ENCODE assay signal across 13 mouse cellular contexts in the genomic region with DNA sequence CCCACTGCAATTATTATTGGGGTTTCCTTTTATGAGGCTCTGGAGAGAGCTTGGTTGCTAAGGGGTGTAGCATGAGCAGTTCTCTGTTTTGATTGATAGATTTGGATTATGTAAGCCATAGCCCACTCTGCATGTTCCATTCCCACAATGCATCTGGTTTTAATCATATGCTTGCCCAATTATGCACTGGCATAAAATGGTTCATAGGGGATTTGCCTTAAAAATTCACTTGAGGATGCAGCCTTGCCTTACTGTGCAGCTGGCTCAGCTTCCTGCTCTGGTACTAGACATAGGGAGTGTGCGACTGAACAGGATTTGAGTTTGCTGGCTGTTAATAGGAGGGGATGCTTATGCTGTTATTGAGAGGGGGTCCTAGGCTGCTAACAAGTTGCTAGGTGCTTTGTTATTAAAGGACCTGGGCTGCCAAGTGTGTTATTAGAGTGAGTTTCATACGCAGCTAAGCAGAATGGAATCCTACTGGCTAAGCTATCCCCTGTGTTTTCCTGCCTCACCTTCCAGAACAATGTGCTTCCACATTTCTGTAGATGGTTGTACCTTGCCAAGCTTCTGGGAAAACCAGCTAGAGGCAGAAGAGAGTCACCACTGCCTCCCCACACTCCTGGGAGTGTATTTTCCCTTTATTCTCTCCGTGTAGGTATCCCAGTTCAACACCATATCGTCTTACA.
DNase-seq lines count a peak whose midpoint lies in the region; ATAC-seq and TF ChIP-seq lines count a peak whose summit lies in the region.
"Had no signal": no experiment of that assay in that cellular context is flagged by ENCODE, and none has a peak within 500 bp of the region (broad histone marks: within the 10 kb centered on the region; RNA-seq: fewer than 3 reads in every experiment).

No protein-coding gene starts in this region.

- H3K9ac ChIP-seq in heart, postnatal 0 days (replicated peaks; ENCODE audit: low read depth, low read length), result no peak overlapping the region
- no peak overlapping the region for H3K9ac ChIP-seq in forebrain, embryonic 14.5 days (ENCODE audit: low read length)
- no peak overlapping the region for H3K9ac ChIP-seq in midbrain, embryonic 12.5 days (replicated peaks)

- H3K27me3 ChIP-seq in heart, postnatal 0 days (ENCODE audit: control insufficient read depth, insufficient read depth, low read length), result no peaks in the 10 kb centered on the region
- no peaks in the 10 kb centered on the region for H3K27me3 ChIP-seq in forebrain, embryonic 14.5 days (replicated peaks; ENCODE audit: control insufficient read depth, insufficient read depth, low read length)
- no peaks in the 10 kb centered on the region for H3K27me3 ChIP-seq in midbrain, embryonic 12.5 days

- no peaks in the 10 kb centered on the region for H3K36me3 ChIP-seq in heart, postnatal 0 days (replicated peaks; ENCODE audit: control insufficient read depth, insufficient read depth, low read length)
- H3K36me3 ChIP-seq in forebrain, embryonic 14.5 days (ENCODE audit: control insufficient read depth, insufficient read depth, low read length), result no peaks in the 10 kb centered on the region
- no peaks in the 10 kb centered on the region for H3K36me3 ChIP-seq in midbrain, embryonic 12.5 days

- H3K9me3 ChIP-seq in heart, postnatal 0 days (replicated peaks; ENCODE audit: control insufficient read depth, low read length), result no peaks in the 10 kb centered on the region
- H3K9me3 ChIP-seq in forebrain, embryonic 14.5 days (replicated peaks; ENCODE audit: control insufficient read depth, low read length), result no peaks in the 10 kb centered on the region
- H3K9me3 ChIP-seq in midbrain, embryonic 12.5 days, result no peaks in the 10 kb centered on the region

- WGBS in heart, postnatal 0 days, result 86% methylated on average over 4 of the region's 4 CpGs
- WGBS in forebrain, embryonic 14.5 days, result 40% methylated on average over 4 of the region's 4 CpGs
- 64% methylated on average over 4 of the region's 4 CpGs for WGBS in midbrain, embryonic 12.5 days

- TF ChIP-seq CTCF in heart, postnatal 0 days (IDR thresholded peaks at IDR 0.05; ENCODE audit: low read depth), result no peak

- TF ChIP-seq EP300 in heart, postnatal 0 days (IDR thresholded peaks at IDR 0.05; ENCODE audit: low read depth), result no peak

- peak; percentile 4 for DNase-seq in heart, postnatal 0 days (ENCODE audit: low spot score)
- DNase-seq in heart, postnatal 14 days, result no peak
- DNase-seq in adipocyte (ENCODE audit: low spot score), result peak; percentile 7
- peak; percentile 73 for DNase-seq in forebrain, embryonic 14.5 days (ENCODE audit: low spot score)
- no peak for DNase-seq in spleen, postnatal 4 days (ENCODE audit: low spot score in 2 of 2)
- DNase-seq in cerebellum, adult 18-20 months, result no peak
- no peak for DNase-seq in cerebellum, postnatal 36 days
- DNase-seq: adrenal gland, adult 2 months; cerebellum, adult 11-12 months; gastrocnemius, postnatal 36 days; heart, postnatal 4 days; kidney, postnatal 10 days had no signal

- no peak for ATAC-seq in heart, postnatal 0 days (ENCODE audit: insufficient read depth, low read depth)
- peak; percentile 77 for ATAC-seq in forebrain, embryonic 14.5 days
- ATAC-seq in midbrain, embryonic 12.5 days (ENCODE audit: low FRiP score, low read depth), result peak; percentile 62

- no peak overlapping the region for H3K4me3 ChIP-seq in heart, postnatal 0 days (ENCODE audit: low read depth, low read length)
- H3K4me3 ChIP-seq in forebrain, embryonic 14.5 days (ENCODE audit: low read depth, low read length), result no peak overlapping the region
- H3K4me3 ChIP-seq in midbrain, embryonic 12.5 days, result no peak overlapping the region

- H3K4me2 ChIP-seq in heart, postnatal 0 days (ENCODE audit: low read depth, low read length), result no peak overlapping the region
- H3K4me2 ChIP-seq in forebrain, embryonic 14.5 days (ENCODE audit: low read length), result no peak overlapping the region
- H3K4me2 ChIP-seq in midbrain, embryonic 12.5 days (replicated peaks), result no peak overlapping the region

- H3K27ac ChIP-seq in heart, postnatal 0 days (ENCODE audit: low read depth), result no peak overlapping the region
- peak overlapping the region; percentile 29; the same call in 1 of the 2 replicates for H3K27ac ChIP-seq in forebrain, embryonic 14.5 days (ENCODE audit: low read depth, low read length)
- H3K27ac ChIP-seq in midbrain, embryonic 12.5 days (replicated peaks), result peak overlapping the region; percentile 61

- H3K4me1 ChIP-seq in heart, postnatal 0 days (ENCODE audit: control insufficient read depth, insufficient read depth), result peaks cover 11% of the 10 kb centered on the region; the same call in 1 of the 2 replicates
- peaks cover 24% of the 10 kb centered on the region for H3K4me1 ChIP-seq in forebrain, embryonic 14.5 days (ENCODE audit: control insufficient read depth, insufficient read depth, low read length)
- H3K4me1 ChIP-seq in midbrain, embryonic 12.5 days, result peaks cover 34% of the 10 kb centered on the region

- intact Hi-C loops in heart, postnatal 14 days (cut with DNase I), result no loop called here

Comparison
In these comparisons a context has a peak if more than half of its experiments do, and no peak if none do; other contexts are left out.
1. DNase-seq: peak in heart, postnatal 0 days (single experiment), adipocyte (single experiment) and forebrain, embryonic 14.5 days (single experiment); none in heart, postnatal 14 days (0 of 2), spleen, postnatal 4 days (0 of 2), cerebellum, adult 18-20 months (0 of 2) and cerebellum, postnatal 36 days (0 of 2).